Mouse (Mus musculus) layer of hippocampus, postnatal 14 days (tissue): ENCODE results near the gene Ttc7b. TPM values are rescaled to one million over a fixed set of nuclear protein-coding genes. Genes with fewer than 3 reads are reported as not detected.
A peak's percentile ranks its signal among the peaks of the same experiment; 100 is the strongest.

Experiments used
- DNase-seq, 2 experiments: peaks; one replicate each; pipeline ENCODE4 v3.0.0; 2021 to 2022; ENCODE audit warnings: low spot score in 2 of 2, mixed read lengths in 1 of 2
- total RNA-seq, 2 experiments: library from RNA; stranded (reverse); gene quantifications; 2 replicates each; pipeline ENCODE4 v1.2.3; 2021

Gene Ttc7b
- total RNA-seq, 2 experiments from 2014 or later = 132 to 146 TPM

DNA sequence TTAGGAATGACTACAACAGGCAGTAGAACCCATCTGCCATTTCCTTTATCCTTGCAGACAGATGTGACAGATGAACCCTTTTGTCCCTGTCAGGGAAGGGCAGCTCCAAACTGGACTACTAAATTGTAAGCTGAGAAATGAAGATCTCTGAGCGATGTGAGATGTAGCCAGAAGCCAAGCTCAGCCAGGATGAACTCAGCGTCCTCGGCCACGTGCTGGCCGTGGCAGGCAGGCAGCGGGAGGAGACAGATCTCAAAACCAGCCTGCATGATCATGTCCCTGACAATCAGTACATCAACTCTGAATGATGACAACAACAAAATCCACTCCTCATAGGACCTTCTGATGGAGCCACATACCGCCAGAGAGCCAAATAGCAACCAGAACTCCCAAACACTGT, 62.9 kb downstream of the Ttc7b start:
- DNase-seq = no peak

DNA sequence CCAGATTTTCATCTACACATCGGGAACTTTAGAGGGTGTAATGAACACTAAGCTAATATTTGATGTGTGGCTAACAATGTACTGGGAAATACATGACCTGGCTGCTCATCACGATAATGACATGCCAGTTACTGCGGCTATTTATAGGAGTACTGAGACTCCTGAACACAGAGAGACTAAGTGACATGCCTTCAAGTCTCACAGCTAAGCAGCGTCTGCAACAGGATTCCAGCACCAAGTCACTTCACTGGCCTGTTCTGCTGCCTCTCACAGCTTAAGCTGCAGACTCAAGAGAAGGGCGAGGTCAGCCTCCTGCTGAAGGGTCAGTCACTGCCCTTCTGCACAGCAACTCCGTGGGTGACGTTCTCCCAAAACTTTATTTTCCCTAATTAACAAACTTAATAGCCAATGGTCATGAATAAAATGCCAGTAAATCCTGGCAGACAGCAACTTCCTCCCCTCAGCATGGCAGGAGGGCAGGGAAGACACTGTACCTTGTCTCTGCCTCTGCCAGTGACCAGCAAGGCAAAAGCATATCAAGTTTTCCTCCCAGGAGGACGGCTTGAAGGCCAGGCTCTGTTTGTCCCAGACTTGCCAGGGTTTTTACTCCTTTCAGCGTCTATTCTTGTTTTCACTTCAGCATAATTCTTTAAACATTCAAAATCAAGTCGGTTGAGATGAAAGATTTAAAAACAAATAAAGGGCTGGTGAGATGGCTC, 64.2 kb downstream of the Ttc7b start:
- no peak for DNase-seq

DNA sequence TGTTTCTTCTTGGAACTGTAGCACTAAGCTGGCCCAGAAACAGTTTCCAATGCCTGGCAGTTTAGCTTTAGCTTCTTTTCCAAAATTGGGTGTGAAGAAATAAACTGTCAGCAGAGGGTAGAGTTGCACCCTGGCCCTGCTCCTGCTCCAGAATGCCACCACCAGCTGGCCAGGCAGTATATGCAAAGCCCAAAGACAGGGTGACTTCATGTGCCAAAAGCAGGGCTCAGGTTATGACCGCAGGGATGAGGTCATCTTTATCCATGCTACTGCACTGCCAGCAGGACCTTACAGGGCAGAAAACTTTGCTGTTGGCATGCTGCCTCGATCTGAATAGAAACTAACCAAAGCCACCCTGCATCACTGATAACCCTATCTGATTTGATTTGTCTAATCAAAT, 65.2 kb downstream of the Ttc7b start:
- DNase-seq = no peak

DNA sequence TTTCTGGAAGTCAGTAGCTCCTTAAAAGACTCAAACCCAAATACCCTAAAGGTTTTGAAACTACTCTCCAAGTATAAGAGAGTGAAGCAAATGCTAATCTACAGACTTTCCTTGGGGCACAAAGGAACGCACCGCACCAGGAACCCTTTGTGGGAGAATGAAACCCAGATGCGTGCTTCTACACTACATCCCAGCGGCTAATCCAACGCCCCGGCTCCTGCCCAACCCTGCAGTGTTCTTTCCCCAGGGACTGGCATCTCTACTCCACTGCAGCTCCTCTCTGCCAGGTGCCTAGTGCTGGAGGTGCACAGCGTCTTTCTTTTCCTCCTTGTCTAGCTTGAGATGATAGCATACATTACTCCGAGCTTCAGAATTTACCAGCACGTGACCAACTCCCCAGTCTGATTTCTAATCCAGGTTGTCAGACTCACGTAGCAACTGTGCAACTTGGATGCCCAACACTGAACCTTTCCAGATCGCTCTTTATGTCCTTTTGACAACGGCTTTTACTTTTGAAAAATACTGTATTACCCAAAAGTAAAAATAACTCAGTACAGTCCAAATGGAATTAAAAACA, 72.8 kb downstream of the Ttc7b start:
- no peak for DNase-seq

DNA sequence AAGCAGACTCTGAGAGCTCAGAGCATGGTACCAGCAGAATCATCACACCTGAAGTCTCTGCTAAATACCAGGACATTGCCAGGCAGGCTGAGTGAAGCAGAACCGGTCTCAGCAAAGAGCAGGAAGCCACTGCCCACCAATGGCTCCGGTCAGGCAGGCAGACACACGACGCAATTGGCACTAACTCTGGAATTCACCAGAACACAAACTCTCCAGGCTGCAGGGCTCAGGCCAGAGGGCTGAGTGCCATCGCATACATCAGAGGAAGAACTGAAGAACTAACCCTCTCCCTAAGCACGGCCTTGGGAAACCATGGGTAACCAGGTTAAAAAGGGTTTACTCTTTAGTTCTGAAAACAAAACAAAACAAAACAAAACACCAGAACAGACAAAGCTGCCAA, 73.5 kb downstream of the Ttc7b start:
- no peak for DNase-seq

DNA sequence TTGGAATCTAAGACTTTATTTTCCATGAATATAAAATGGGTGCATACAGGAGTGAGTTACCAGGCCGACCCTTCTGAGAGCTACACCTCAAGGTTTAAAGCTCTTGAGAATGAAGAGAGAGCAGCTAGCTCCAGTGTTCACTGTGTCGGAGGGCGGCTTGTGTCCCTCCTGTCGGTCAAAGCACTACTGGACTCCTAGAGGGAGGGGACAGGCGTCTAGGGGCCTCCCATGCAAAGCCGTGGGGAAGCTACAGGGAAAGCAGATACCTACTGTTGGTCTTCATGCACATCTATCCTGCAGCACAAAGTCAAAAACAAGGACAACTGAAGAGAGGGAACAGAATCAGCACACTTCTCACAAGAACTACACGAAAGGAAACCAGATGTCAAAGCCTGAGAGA, 74.9 kb downstream of the Ttc7b start:
- no peak for DNase-seq

DNA sequence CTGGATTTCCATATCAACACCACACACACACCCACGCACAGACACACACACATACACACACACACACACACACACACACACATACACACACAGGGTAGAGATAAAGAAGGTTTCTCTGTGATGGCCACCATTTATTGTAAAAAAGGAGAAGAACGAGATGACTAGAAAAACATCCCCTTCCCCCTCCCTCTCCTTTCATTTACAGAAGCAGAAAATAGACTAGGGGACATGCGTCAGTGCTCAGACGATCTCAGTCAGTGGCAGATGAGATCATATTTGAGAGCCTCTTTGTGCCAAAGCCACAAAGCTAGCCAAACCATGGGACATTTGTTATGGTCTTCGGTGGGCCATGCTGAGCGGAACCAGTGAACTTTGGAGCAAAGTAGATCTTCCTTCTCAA, 75.4 kb downstream of the Ttc7b start:
- DNase-seq = no peak

DNA sequence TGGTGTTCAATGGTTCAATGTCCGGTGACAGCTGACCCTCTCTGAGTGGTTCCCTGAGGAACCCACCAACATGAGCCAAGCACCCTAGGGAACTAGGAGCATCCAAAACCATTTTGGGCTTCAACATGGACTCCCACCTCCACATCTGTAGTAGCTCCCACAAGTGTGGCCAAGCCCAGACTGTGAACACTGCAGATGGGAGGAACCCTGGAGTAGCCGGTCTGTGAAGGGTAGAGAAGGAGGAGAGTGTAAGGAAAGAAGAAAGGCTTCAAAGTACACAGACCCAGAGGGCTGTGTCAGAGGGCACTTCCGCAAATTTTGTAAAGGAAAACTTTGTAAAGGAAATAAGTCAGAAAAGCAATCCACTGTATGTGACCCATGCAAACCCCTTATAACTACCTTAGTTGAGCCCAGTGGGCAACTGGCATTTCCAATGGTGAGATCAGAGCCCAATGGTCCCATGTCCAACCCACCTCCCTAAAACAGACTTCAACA, 75.9 kb downstream of the Ttc7b start:
- DNase-seq = no peak

DNA sequence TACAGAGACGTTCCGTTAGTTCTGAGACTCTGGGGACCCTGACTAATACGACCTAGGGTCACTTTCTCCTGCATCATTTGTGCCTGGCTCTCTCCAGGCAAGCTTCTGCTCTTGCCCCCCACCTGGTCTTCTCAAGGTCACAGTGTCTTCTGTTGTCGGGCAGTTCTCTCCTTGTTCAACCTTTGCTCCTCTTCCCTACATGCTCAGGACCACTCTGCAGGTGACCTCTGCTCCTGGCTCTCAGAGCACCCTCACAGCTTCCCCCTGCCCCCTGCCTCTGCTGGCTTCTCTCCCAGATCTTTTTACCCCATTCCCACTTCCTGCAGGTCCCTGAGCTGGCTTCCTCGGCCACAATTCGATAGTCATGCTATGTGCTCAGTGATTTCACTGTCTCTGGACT, 77.2 kb downstream of the Ttc7b start:
- no peak for DNase-seq

DNA sequence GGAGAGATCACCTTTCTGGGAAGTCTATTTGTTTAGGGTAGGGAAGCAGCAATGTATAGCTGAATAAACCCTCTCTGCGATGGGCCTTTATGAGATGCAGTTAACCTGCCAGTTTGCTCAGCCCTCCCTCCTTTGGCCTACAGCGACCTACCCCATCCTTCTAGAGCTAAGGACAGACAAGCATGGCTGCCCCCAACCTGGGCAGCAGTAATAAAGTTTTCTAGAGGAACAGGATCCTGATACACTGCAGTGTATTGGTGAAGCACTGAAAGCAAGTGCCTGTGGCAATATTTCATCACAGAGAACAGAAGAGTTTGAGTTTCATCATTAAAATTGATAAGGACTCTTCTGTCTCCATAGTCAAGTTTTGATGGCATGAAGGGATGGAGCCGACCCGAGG, 79.0 kb downstream of the Ttc7b start:
- DNase-seq = no peak

DNA sequence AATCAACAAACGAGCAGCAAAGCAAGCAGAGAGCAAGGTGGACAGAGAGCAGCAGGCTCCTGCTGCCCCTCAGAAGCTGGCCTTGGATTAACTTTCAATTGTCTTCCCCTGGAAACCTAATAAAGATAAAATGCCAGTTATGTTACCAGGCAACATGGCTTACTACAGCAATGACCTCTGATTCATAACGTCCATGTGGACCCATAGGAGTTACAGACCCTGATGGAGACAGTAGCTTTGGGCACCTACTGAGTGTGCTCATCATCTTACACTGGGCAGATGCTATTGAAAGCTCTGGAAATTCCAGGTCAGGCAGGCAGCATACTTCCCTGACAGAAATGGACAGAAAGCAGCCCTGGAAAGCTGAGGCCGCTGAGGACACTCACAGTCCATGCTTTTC, 80.7 kb downstream of the Ttc7b start:
- no peak for DNase-seq

DNA sequence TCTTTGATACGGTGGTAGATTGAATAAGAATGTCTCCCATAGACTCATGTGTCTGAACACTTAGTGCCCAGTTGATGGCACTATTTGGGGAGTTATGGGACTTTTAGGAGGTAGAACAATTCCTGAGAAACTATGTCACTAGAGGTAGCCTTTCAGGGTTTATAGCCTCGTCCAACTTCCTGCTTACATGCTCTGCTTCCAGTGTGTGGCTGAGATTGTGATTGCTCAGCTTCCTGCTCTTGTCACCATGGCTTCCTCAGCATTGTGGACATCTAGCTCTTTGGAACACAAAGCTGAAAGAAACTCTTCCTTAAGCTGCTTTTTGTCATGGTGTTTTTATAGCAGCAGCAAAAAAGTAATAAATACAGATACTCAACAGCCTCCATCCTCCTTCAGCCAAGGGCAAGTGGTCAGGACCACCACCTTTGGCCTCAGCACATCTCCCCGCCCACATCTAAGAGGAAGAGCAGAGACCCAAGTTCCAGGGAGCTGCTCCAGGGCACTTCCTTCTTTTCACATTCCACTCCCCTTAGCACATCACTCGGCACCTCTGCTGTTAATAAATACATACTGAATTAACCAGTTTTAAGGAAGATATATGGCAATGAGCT, 81.4 kb downstream of the Ttc7b start:
- DNase-seq = no peak

DNA sequence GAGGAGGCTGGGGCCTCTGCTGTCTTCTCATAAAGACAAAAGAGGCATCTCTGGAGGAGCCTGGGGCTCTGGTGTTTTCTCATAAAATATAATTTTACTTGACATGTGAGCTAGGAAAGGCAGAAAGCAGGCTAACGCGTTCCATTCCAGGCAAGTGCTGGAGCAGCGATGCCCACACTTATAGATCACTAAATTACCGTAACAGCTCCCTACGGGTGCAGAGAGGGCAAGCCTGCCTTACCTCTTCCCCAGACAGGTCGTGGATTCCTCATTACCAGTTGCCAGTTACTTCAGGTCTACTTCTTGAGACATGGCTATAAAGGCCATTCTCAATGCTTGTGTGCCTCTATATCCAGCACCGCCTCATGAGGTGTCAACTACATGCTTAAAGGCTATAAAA, 82.1 kb downstream of the Ttc7b start:
- DNase-seq = no peak

DNA sequence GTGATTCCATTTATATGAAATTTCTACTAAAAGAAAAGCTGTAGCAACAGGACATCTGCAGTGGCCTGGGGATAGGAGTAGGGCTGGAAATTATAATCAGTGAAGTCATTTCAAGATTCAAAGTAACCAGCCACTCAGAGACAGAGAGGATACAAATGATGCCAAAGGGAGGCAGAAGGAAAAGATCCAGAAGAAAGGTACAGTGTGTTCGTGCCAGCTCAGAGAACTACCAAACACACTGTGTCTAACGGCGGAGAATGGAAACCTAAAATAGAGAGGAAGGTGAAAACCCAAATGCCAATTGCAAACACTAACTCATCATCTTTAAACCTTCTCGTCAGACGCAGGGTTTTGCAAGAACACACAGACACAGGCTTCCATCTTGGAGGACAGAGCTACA, 82.8 kb downstream of the Ttc7b start:
- peak in 1 of 2 experiments; percentile 54 for DNase-seq

DNA sequence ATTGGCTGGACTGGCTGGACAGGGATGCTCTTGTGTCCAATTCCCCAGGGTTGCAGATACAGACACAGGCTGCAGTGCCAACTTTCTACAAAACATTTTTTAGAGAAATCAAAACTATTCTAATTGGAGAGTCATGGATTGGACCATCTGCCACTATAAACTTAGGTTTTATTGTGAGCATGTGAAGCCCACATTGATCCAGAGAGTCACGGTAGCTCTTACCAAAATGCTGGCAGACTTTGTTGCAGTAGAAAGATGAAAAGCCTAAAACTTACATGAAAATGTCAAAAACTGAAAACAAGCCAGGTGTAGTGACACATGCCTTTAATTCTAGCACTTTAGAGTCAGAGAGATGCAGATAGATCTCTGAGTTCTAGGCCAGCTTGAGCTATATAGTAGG, 84.9 kb downstream of the Ttc7b start:
- DNase-seq = peak in 1 of 2 experiments; percentile 58

DNA sequence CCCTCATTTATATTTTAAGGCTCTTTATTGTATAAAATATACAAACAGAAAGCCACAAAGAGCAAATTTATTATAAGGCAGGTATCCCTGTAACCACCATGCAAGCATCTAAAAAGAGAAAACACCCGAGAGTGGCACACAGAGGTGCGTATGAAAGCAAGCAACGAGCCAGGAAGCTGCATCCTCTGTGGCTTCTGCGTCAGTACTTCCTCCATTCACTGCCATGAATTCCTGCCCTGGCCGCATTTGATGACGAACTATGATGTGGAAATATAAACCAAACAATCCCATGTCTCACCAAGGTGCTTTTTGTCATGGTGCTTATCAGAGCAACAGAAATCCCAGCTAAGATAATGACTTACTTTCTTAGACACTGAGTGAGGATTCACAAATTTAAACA, 88.8 kb downstream of the Ttc7b start:
- DNase-seq = no peak

DNA sequence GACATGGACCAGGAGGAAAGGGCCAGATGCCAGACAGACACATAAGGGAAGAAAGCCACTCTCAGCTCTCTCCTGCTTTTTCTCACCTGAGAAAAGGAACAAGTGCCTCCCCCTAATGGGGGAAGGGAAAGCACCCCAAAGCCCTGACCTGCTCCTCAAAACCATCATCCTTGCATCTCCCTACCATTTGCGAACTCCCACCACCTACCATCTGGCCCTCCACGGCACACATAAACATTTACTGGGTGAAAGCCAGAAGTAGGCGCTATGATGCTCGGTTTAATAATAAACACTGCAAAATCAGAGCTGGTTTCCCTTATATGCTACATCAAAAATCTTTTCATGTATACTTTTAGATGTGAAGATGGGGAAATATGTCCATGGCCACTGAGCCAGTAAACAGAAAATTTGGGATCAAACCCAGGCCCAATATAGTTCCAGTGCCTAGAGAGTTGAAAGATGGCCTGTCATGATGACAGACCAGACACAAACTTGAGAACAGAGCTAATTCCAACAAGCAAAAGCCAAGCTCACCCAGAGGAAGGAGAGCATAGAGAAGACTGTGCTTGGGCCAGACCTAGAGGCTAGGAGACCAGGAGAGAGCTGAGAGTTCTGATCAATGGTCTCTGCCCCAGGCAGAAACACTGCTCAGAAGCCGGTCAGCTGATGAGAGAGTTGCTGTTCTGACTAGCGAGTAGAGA, 91.1 kb downstream of the Ttc7b start:
- DNase-seq = peak in 1 of 2 experiments; percentile 51

DNA sequence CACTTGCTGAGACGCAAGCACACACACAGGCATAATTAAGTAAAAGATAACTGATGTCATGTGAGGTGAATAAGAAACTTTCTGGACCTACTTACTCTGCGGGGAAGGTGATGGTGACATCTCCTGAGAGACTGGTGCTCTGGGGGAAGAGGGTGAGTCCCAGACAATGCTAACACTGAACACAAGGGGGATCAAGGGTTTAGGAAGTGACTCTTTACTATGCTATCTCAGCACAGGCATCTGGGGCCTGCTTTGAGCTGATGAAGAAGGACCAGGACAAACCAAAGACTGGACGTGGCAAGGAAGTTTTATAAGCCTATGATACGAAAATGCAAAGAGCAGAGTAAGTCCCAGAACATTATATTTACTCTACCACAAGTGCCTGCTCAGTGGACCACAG, 92.4 kb downstream of the Ttc7b start:
- DNase-seq = no peak

DNA sequence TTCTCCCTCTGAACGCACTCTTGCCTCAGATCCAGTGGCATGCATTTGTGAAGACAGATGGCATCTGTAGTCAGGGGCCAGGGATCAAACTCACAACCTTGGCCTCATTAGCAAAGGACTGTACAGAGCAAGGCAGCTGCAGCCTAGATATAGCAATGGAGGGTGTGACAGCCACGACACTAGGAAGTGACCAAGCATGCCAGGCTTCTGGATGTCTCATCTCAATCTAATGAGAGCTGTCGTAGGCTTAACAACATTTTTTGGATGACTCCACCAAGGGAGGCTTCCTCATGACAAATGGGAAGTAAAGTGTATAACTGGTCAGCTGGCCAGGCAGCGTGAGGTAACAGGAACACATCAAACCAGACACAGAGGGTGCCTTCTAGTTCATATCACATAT, 94.4 kb downstream of the Ttc7b start:
- DNase-seq = no peak

DNA sequence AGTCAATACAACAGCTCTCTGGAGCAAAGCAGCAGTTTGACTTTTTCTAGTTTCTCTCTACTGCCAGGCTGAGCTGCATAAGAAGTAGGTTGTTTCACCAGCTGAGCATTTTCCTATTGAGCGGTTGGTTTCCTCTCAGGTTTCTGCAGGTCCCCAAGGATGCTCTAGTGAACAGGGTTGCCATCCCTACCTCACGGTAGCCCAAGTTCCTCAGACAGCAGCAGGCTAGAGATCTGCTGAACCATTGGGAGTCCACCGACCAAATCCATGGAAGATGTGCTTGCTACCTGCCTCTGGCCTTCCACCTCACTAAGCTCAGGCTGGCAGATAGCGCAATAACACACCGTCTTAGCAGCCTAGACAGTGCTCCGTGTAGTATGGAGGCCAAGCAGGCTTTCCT, 95.6 kb downstream of the Ttc7b start:
- DNase-seq = no peak

DNA sequence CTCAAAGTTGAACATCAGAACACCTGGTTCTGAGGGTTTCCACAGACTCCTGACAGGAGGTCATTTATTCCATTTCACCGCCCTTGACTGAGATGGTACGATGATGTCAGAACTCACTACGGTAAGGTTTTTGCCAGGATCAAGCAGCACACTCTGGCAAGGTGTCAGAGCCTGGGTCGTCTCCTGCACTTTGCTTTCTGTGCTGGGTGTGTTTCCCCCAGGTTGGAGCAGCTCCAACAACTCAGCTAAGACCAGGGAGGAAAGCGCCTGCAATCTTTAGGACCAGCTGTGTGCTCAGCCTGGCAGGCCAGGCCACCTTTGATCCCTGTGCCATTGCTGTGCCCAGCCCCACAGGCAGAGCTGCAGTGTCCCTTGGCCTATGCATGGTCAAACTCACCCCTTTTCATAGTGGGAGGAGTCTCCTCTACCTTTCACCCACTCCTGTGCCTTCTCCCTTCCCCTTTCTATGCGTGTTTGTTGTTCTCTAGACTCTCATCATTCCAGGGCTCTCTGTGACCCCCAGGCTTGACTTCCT, 98.3 kb downstream of the Ttc7b start:
- DNase-seq = no peak

DNA sequence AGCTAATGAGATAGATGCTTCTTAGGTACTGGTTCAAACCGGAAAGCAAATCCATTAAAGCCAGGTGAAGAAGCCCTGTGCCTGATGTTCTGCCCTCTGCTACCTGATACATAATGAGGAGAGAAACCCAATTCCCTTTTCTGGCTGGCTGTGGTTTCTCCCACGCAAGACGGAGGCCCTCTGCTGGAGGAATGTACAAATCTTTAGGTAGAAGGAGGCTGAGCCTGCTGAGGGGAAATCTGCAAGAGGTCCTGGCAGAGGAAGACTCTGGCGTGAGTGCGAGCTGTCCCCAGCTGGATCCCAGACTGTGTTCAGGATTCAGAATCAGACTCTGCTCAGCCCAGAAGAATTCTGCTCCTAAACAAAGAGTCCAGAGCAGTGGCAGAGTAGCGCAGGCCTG, 99.1 kb downstream of the Ttc7b start:
- DNase-seq = peak in 1 of 2 experiments; percentile 76
